ENCODE assay signal across 8 mouse cellular contexts in the genomic region with DNA sequence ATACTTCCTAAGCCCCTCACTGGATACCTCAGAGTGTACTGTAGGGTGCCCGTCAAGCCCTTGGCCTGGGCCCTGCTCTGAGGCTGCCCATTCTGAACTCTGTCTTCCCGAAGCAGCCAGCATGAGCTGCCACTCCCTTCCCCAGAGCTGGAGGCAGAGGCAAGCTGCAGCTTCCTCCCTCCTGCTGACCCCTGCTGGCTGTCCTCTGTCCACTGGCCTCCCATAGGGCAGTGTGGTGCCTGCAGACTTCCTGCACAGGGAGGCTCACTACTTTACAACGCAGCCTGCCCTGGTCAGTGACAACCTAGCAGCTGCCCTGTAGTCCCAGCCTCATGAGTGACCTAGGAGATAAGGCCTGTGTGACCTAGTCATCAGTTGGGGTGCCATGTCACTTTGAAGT. TPM values are rescaled to one million over a fixed set of nuclear protein-coding genes. Genes with fewer than 3 reads are reported as not detected.
A peak's percentile ranks its signal among the peaks of the same experiment; 100 is the strongest.
DNase-seq lines count a peak whose midpoint lies in the region; ATAC-seq lines count a peak whose summit lies in the region.

No protein-coding gene starts in this region.

- no peak overlapping the region for H3K9ac ChIP-seq in intestine, embryonic 15.5 days
- no peak overlapping the region for H3K9ac ChIP-seq in intestine, embryonic 16.5 days (ENCODE audit: low read depth, low read length)
- no peak overlapping the region for H3K9ac ChIP-seq in heart, embryonic 12.5 days
- no peak overlapping the region for H3K9ac ChIP-seq in lung, embryonic 15.5 days

- ATAC-seq in intestine, embryonic 15.5 days, result 0 out of 2 replicates have a peak, but pooled peaks have one; percentile 49
- ATAC-seq in intestine, embryonic 16.5 days, result no peak
- ATAC-seq in heart, embryonic 12.5 days (ENCODE audit: insufficient number of reproducible peaks, low FRiP score), result peak; percentile 59; the same call in 1 of the 2 replicates
- 0 out of 2 replicates have a peak, but pooled peaks have one; percentile 19 for ATAC-seq in lung, embryonic 15.5 days (ENCODE audit: borderline replicate concordance, extremely low read depth, low FRiP score, low TSS enrichment)

- 26% methylated on average over 3 of the region's 3 CpGs for WGBS in intestine, embryonic 15.5 days
- WGBS in intestine, embryonic 16.5 days, result 24% methylated on average over 3 of the region's 3 CpGs
- 24% methylated on average over 3 of the region's 3 CpGs for WGBS in heart, embryonic 12.5 days
- 30% methylated on average over 3 of the region's 3 CpGs for whole genome bisulfite sequencing in lung, embryonic 15.5 days

- H3K36me3 ChIP-seq in intestine, embryonic 15.5 days, result no peaks in the 10 kb centered on the region
- H3K36me3 ChIP-seq in intestine, embryonic 16.5 days (ENCODE audit: control insufficient read depth, insufficient read depth, low read length), result no peaks in the 10 kb centered on the region
- H3K36me3 ChIP-seq in heart, embryonic 12.5 days, result no peaks in the 10 kb centered on the region
- no peaks in the 10 kb centered on the region for H3K36me3 ChIP-seq in lung, embryonic 15.5 days

- H3K9me3 ChIP-seq in intestine, embryonic 15.5 days, result no peaks in the 10 kb centered on the region
- no peaks in the 10 kb centered on the region for H3K9me3 ChIP-seq in intestine, embryonic 16.5 days (ENCODE audit: control insufficient read depth, low read length)
- 0 out of 2 replicates have a peak, but pooled peaks cover 3% of the 10 kb centered on the region for H3K9me3 ChIP-seq in heart, embryonic 12.5 days (replicated peaks)
- no peaks in the 10 kb centered on the region for H3K9me3 ChIP-seq in lung, embryonic 15.5 days

- peak; percentile 86 for DNase-seq in NIH3T3 (ENCODE audit: low read depth)
- DNase-seq in thymus, postnatal 25 days, result no peak
- DNase-seq in thymus, adult 18-20 months, result no peak
- DNase-seq in yolk sac, embryonic 10.5 days (ENCODE audit: low spot score), result no peak

- no peak overlapping the region for H3K4me3 ChIP-seq in intestine, embryonic 15.5 days (replicated peaks)
- no peak overlapping the region for H3K4me3 ChIP-seq in intestine, embryonic 16.5 days (ENCODE audit: low read length)
- H3K4me3 ChIP-seq in heart, embryonic 12.5 days, result no peak overlapping the region
- H3K4me3 ChIP-seq in lung, embryonic 15.5 days, result no peak overlapping the region

- H3K27me3 ChIP-seq in intestine, embryonic 15.5 days (replicated peaks), result no peaks in the 10 kb centered on the region
- H3K27me3 ChIP-seq in intestine, embryonic 16.5 days (replicated peaks; ENCODE audit: control insufficient read depth, insufficient read depth, low read length), result no peaks in the 10 kb centered on the region
- no peaks in the 10 kb centered on the region; the same call in 1 of the 2 replicates for H3K27me3 ChIP-seq in heart, embryonic 12.5 days (replicated peaks)
- H3K27me3 ChIP-seq in lung, embryonic 15.5 days, result no peaks in the 10 kb centered on the region

- H3K4me1 ChIP-seq in intestine, embryonic 15.5 days (replicated peaks), result peaks cover 5% of the 10 kb centered on the region; the same call in 1 of the 2 replicates
- H3K4me1 ChIP-seq in intestine, embryonic 16.5 days (ENCODE audit: control insufficient read depth, insufficient read depth, low read length), result no peaks in the 10 kb centered on the region
- H3K4me1 ChIP-seq in heart, embryonic 12.5 days (replicated peaks), result 0 out of 2 replicates have a peak, but pooled peaks cover 4% of the 10 kb centered on the region
- no peaks in the 10 kb centered on the region for H3K4me1 ChIP-seq in lung, embryonic 15.5 days

- no peak overlapping the region for H3K4me2 ChIP-seq in intestine, embryonic 15.5 days (replicated peaks)
- H3K4me2 ChIP-seq in intestine, embryonic 16.5 days (ENCODE audit: low read depth, low read length), result no peak overlapping the region
- H3K4me2 ChIP-seq in heart, embryonic 12.5 days, result no peak overlapping the region
- no peak overlapping the region for H3K4me2 ChIP-seq in lung, embryonic 15.5 days

- no peak overlapping the region for H3K27ac ChIP-seq in intestine, embryonic 15.5 days
- no peak overlapping the region for H3K27ac ChIP-seq in intestine, embryonic 16.5 days (ENCODE audit: low read length)
- no peak overlapping the region for H3K27ac ChIP-seq in heart, embryonic 12.5 days (ENCODE audit: poor library complexity, severe bottlenecking)
- H3K27ac ChIP-seq in lung, embryonic 15.5 days, result no peak overlapping the region

RNA-seq across cellular contexts. Expression of a gene that starts 14.1 kb away (rescaled TPM):
- 0.06 and 0.14 TPM in 2 replicates for polyA plus RNA-seq in intestine, embryonic 15.5 days (2015; fragmentation: Nextera tagmentation; extraction: Ambion mirVana)
- 0.09 and 0.11 TPM in 2 replicates for polyA plus RNA-seq in intestine, embryonic 16.5 days (2015; fragmentation: Nextera tagmentation; extraction: Ambion mirVana)
- polyA plus RNA-seq in heart, embryonic 12.5 days (2016; fragmentation: Nextera tagmentation; extraction: Ambion mirVana), result 0.18 and 0.31 TPM in 2 replicates
- 0.07 and 0.11 TPM in 2 replicates for polyA plus RNA-seq in lung, embryonic 15.5 days (2015; fragmentation: Nextera tagmentation; extraction: Ambion mirVana)

RNA-seq across cellular contexts. Expression of a gene that starts 22.6 kb away (rescaled TPM):
- 10.9 and 12.2 TPM in 2 replicates for polyA plus RNA-seq in intestine, embryonic 15.5 days (2015; fragmentation: Nextera tagmentation; extraction: Ambion mirVana)
- 4.9 and 5.4 TPM in 2 replicates for polyA plus RNA-seq in intestine, embryonic 16.5 days (2015; fragmentation: Nextera tagmentation; extraction: Ambion mirVana)
- polyA plus RNA-seq in heart, embryonic 12.5 days (2016; fragmentation: Nextera tagmentation; extraction: Ambion mirVana), result 13.7 and 16.8 TPM in 2 replicates
- 16.1 and 17.2 TPM in 2 replicates for polyA plus RNA-seq in lung, embryonic 15.5 days (2015; fragmentation: Nextera tagmentation; extraction: Ambion mirVana)

RNA-seq across cellular contexts. Expression of a gene that starts 48.0 kb away (rescaled TPM):
- 266 and 272 TPM in 2 replicates for polyA plus RNA-seq in intestine, embryonic 15.5 days (2015; fragmentation: Nextera tagmentation; extraction: Ambion mirVana)
- 238 and 255 TPM in 2 replicates for polyA plus RNA-seq in intestine, embryonic 16.5 days (2015; fragmentation: Nextera tagmentation; extraction: Ambion mirVana)
- polyA plus RNA-seq in heart, embryonic 12.5 days (2016; fragmentation: Nextera tagmentation; extraction: Ambion mirVana), result 294 and 296 TPM in 2 replicates
- polyA plus RNA-seq in lung, embryonic 15.5 days (2015; fragmentation: Nextera tagmentation; extraction: Ambion mirVana), result 257 and 276 TPM in 2 replicates
